ENCODE assay signal across 23 mouse cellular contexts in genomic region chr14:118162640-118163039, GRCm38 (mm10). TPM values are rescaled to one million over a fixed set of nuclear protein-coding genes. Genes with fewer than 3 reads are reported as not detected.
DNase-seq lines count a peak whose midpoint lies in the region; ATAC-seq lines count a peak whose summit lies in the region.
"Had no signal": no experiment of that assay in that cellular context is flagged by ENCODE, and none has a peak within 500 bp of the region (broad histone marks: within the 10 kb centered on the region; RNA-seq: fewer than 3 reads in every experiment).

No protein-coding gene starts in this region.

- WGBS in heart, embryonic 12.5 days, result 46% methylated on average over 14 of the region's 14 CpGs

- H3K27me3 ChIP-seq in heart, embryonic 12.5 days (replicated peaks), result no peaks in the 10 kb centered on the region
- H3K27me3 ChIP-seq: embryonic facial prominence, embryonic 15.5 days; forebrain, embryonic 13.5 days; neural tube, embryonic 15.5 days had no signal

- no peak overlapping the region for H3K4me3 ChIP-seq in heart, embryonic 12.5 days
- H3K4me3 ChIP-seq: embryonic facial prominence, embryonic 15.5 days; forebrain, embryonic 13.5 days; hindbrain, embryonic 10.5 days; left cerebral cortex, adult 2 months; myocyte; neural tube, embryonic 15.5 days had no signal

- H3K4me1 ChIP-seq in heart, embryonic 12.5 days (replicated peaks), result peaks cover 7% of the 10 kb centered on the region
- H3K4me1 ChIP-seq: embryonic facial prominence, embryonic 15.5 days; forebrain, embryonic 13.5 days; hindbrain, embryonic 10.5 days; neural tube, embryonic 15.5 days had no signal

- intact Hi-C loops in heart, postnatal 36 days (cut with DNase I), result no loop called here

- peak; percentile 87 for DNase-seq in heart, adult 11 months
- DNase-seq in heart, postnatal 36 days, result no peak
- peak; percentile 43 for DNase-seq in right cerebral cortex, adult 18-20 months
- DNase-seq in right cerebral cortex, postnatal 14 days, result no peak
- DNase-seq in heart, postnatal 4 days, result peak; percentile 36
- no peak for DNase-seq in lung, postnatal 14 days
- no peak for DNase-seq in urinary bladder, adult 2 months (ENCODE audit: low spot score)
- DNase-seq: cerebellum, postnatal 10 days; embryo, embryonic 11 days; gastrocnemius, postnatal 14 days; kidney, adult 2 months; kidney, postnatal 14 days; liver; lung, adult 18-20 months; lung, postnatal 36 days; thymus, postnatal 36 days had no signal

- peak overlapping the region; percentile 59 for H3K27ac ChIP-seq in heart, embryonic 12.5 days (ENCODE audit: poor library complexity, severe bottlenecking)
- H3K27ac ChIP-seq: embryonic facial prominence, embryonic 15.5 days; forebrain, embryonic 13.5 days; hindbrain, embryonic 10.5 days; left cerebral cortex, adult 2 months; neural tube, embryonic 15.5 days had no signal

- 0 out of 2 replicates have a peak, but pooled peaks have one; percentile 33 for ATAC-seq in heart, embryonic 12.5 days (ENCODE audit: insufficient number of reproducible peaks, low FRiP score)
- ATAC-seq: forebrain, embryonic 13.5 days had no signal

- no peaks in the 10 kb centered on the region for H3K9me3 ChIP-seq in heart, embryonic 12.5 days (replicated peaks)
- H3K9me3 ChIP-seq: embryonic facial prominence, embryonic 15.5 days; forebrain, embryonic 13.5 days; hindbrain, embryonic 10.5 days; neural tube, embryonic 15.5 days had no signal

- peak overlapping the region; percentile 15; the same call in 1 of the 2 replicates for H3K9ac ChIP-seq in heart, embryonic 12.5 days
- H3K9ac ChIP-seq: embryonic facial prominence, embryonic 15.5 days; forebrain, embryonic 13.5 days; neural tube, embryonic 15.5 days had no signal

- peaks cover 34% of the 10 kb centered on the region for H3K36me3 ChIP-seq in heart, embryonic 12.5 days

- H3K4me2 ChIP-seq in heart, embryonic 12.5 days, result peak overlapping the region; percentile 45
- H3K4me2 ChIP-seq: embryonic facial prominence, embryonic 15.5 days; forebrain, embryonic 13.5 days; neural tube, embryonic 15.5 days had no signal

RNA-seq across cellular contexts. Expression of gene Gpr180, which starts 25.7 kb away (rescaled TPM):
- total RNA-seq in heart, postnatal 36 days (2021), result 10 to 100 TPM; 20.8 to 21.3 TPM
- polyA plus RNA-seq in heart, embryonic 12.5 days (2016; fragmentation: Nextera tagmentation; extraction: Ambion mirVana), result 35.4 and 38.7 TPM in 2 replicates
- 10 to 100 TPM; 29.2 to 32.8 TPM for total RNA-seq in heart, postnatal 4 days (2021)
- polyA plus RNA-seq in urinary bladder, adult 2 months (2012; rRNA removed), result 30.0 and 38.9 TPM in 2 replicates

RNA-seq across cellular contexts. Expression of gene Tgds, which starts 30.1 kb away (rescaled TPM):
- total RNA-seq in heart, postnatal 36 days (2021), result 1 to 10 TPM; 9.2 to 9.6 TPM
- 34.7 and 35.3 TPM in 2 replicates for polyA plus RNA-seq in heart, embryonic 12.5 days (2016; fragmentation: Nextera tagmentation; extraction: Ambion mirVana)
- 10 to 100 TPM; 11.8 to 13.9 TPM for total RNA-seq in heart, postnatal 4 days (2021)
- 15.4 and 19.9 TPM in 2 replicates for polyA plus RNA-seq in urinary bladder, adult 2 months (2012; rRNA removed)

Comparison
In these comparisons a context has a peak if more than half of its experiments do, and no peak if none do; other contexts are left out.
1. DNase-seq: peak in heart, adult 11 months (single experiment), right cerebral cortex, adult 18-20 months (single experiment) and heart, postnatal 4 days (single experiment); none in heart, postnatal 36 days (0 of 2), right cerebral cortex, postnatal 14 days (single experiment), lung, postnatal 14 days (single experiment) and urinary bladder, adult 2 months (single experiment).